Mouse (Mus musculus): Measurements from ENCODE around the gene Ston2. TPM values are rescaled to one million over a fixed set of nuclear protein-coding genes. Genes with fewer than 3 reads are reported as not detected.

The Ston2 gene
- 7.2 and 8.4 TPM in 2 replicates for polyA plus RNA-seq (2014; fragmentation: Nextera tagmentation; extraction: Ambion mirVana)

DNA sequence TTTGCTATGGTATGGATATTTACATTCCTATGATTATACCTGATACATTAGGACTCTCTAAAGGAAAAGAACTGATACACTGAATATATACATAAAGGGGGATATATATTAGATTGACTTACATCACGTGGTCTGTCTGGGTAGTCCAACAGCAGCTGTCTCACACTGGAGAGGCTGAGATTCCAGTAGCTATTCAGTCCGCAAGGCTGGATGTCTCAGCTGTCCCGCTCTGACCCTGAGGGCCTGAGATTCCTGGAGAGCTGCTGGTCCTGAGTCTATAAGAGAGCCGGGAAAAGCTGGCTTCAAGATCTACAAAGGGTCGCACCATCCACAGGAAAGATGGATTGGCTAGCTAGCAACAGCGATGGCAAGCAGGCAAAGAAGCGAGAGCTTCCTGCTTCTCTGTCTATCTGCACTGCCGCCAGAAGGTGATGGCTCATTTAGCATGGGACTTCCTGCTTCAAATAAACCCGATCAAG, at the start of gene Ston2:
Ston2 (minus strand) TSS at position 429 of the 479 bp plus-strand sequence.
- DNase-seq (ENCODE audit: low spot score, missing footprints) (no peak), ATAC-seq (ENCODE audit: low FRiP score) (no peak)
- H3K27me3 ChIP-seq (ENCODE audit: control insufficient read depth, insufficient read depth, low read length), result no peaks in the 10 kb centered on the region
- no peak within 1 kb of the TSS for H3K9ac ChIP-seq (ENCODE audit: low read length)
- H3K9me3 ChIP-seq (ENCODE audit: control insufficient read depth, low read length), result no peaks in the 10 kb centered on the region
- no peak within 1 kb of the TSS for H3K27ac ChIP-seq (ENCODE audit: low read depth, low read length)
- H3K36me3 ChIP-seq (ENCODE audit: control insufficient read depth, insufficient read depth, low read length), result no peaks in the 10 kb centered on the region
- no peak within 1 kb of the TSS for H3K4me2 ChIP-seq
- no peak within 1 kb of the TSS for H3K4me3 ChIP-seq (ENCODE audit: low read depth, low read length)
- no peaks in the 10 kb centered on the region for H3K4me1 ChIP-seq (ENCODE audit: control insufficient read depth, insufficient read depth, low read length)
- WGBS, result 86% methylated on average over 9 of the region's 9 CpGs

DNA sequence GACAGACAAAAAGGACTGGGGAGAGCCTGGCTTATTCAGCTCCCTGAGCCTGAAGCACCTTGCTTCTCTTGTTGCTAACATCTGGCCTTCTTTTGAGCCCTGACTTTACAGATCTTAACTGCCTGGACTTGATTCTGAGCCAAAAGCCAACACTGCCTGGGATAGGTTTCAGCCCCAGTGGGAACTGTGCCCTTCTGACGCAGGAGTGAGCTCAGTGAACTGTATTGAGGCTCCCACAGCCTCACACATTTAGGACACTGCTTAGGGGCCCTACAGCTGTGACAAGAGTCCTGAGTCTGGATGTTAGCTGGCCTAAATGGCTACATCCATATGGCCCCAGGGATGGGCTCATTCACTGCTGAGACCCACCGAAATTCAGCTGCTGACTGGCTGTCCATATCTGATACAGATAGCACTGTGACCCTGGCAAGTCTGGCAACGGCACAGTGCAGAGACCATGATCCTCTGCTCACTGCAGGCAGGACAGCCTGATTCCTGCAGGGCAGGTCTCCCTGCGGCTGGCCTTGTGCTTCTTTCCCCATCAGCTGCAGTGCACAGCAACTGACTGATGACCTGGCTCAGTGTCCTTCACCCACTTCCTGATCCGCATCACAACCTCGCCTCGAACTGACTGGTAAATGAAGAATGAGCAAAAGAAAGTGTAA, 49.3 kb upstream of the Ston2 start:
- WGBS, result 96% methylated on average over 7 of the region's 7 CpGs
- peaks cover 9% of the 10 kb centered on the region; the same call in 1 of the 2 replicates for H3K36me3 ChIP-seq (ENCODE audit: control insufficient read depth, insufficient read depth, low read length)

DNA sequence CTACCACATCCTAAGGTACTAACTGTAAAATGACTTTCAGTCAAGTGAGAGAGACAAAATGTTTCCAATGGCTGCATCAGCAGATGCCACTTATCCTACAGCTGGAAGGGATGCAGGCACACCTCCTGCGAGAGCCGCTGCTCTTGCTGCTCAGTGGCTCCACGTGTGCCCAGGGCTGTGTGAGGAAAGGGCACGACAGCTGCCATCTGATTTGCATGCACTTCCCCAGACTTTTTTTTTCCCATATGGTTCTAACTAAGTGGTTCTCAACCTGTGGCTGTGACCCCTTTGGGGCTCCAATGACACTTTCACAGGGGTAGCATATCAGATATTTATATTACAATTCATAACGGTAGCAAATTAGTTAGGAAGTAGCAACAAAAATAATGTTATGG, 45.7 kb upstream of the Ston2 start:
- WGBS, result 82% methylated on average over 5 of the region's 5 CpGs
- H3K36me3 ChIP-seq (ENCODE audit: control insufficient read depth, insufficient read depth, low read length), result peaks cover 7% of the 10 kb centered on the region; the same call in 1 of the 2 replicates
- DNase-seq (ENCODE audit: low spot score, missing footprints), result peak; percentile 10

More for the DNA sequence above, 49.3 kb upstream of the Ston2 start:
- Histone ChIP-seq H3K9ac (ENCODE audit: low read length) (no peak overlapping the region), H3K4me2 (no peak overlapping the region), H3K9me3 (ENCODE audit: control insufficient read depth, low read length) (no peaks in the 10 kb centered on the region), H3K4me1 (ENCODE audit: control insufficient read depth, insufficient read depth, low read length) (no peaks in the 10 kb centered on the region), H3K27ac (ENCODE audit: low read depth, low read length) (no peak overlapping the region), H3K4me3 (ENCODE audit: low read depth, low read length) (no peak overlapping the region), H3K27me3 (ENCODE audit: control insufficient read depth, insufficient read depth, low read length) (no peaks in the 10 kb centered on the region)
- DNase-seq (ENCODE audit: low spot score, missing footprints) (peak; percentile 54), ATAC-seq (ENCODE audit: low FRiP score) (no peak)

DNA sequence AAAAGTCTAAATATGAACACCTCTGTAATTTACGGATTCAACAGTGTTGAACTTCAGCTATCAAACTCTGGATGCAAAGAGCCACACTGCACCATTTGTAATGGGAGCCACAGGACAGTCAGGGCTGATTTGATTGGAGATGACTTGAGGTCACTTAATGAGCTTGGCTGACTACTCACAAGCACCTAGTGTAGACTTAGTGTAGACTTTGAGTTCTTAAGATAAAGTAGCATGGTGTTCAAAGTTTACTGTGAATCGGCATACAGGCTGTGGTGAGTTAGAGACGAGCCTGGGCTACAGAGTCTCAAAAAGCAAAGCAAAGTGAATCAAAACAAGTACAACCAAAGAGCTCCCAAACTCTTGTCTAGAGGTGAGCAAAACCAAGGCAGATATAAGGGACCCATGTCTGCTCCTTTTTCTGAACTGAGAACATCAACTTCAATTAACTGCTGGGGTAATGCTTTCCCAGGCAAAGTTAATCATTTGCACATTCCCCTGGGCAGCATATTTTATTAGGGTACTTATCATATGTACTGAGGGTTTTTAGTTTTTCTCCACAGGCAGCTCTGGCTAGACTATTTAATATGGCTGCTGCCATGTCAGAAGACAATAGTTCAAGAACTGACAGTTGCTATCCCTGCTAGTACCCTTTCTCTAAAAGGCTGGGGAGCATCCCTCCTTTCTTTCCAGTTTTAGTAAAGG, 45.2 kb upstream of the Ston2 start:
- H3K36me3 ChIP-seq (ENCODE audit: control insufficient read depth, insufficient read depth, low read length), result peaks cover 7% of the 10 kb centered on the region; the same call in 1 of the 2 replicates
- H3K27ac ChIP-seq (ENCODE audit: low read depth, low read length), result no peak overlapping the region
- H3K4me2 ChIP-seq, result no peak overlapping the region
- H3K4me3 ChIP-seq (ENCODE audit: low read depth, low read length), result no peak overlapping the region
- ATAC-seq (ENCODE audit: low FRiP score) (no peak), DNase-seq (ENCODE audit: low spot score, missing footprints) (peak; percentile 6)
- H3K9ac ChIP-seq (ENCODE audit: low read length), result no peak overlapping the region
- no peaks in the 10 kb centered on the region for H3K4me1 ChIP-seq (ENCODE audit: control insufficient read depth, insufficient read depth, low read length)
- 91% methylated on average over 3 of the region's 3 CpGs for WGBS
- no peaks in the 10 kb centered on the region for H3K27me3 ChIP-seq (ENCODE audit: control insufficient read depth, insufficient read depth, low read length)
- H3K9me3 ChIP-seq (ENCODE audit: control insufficient read depth, low read length), result no peaks in the 10 kb centered on the region

More for the DNA sequence above, 45.7 kb upstream of the Ston2 start:
- H3K4me2 ChIP-seq, result no peak overlapping the region
- H3K4me3 ChIP-seq (ENCODE audit: low read depth, low read length), result no peak overlapping the region
- H3K27ac ChIP-seq (ENCODE audit: low read depth, low read length), result no peak overlapping the region
- no peak for ATAC-seq (ENCODE audit: low FRiP score)
- no peaks in the 10 kb centered on the region for H3K9me3 ChIP-seq (ENCODE audit: control insufficient read depth, low read length)
- H3K27me3 ChIP-seq (ENCODE audit: control insufficient read depth, insufficient read depth, low read length), result no peaks in the 10 kb centered on the region
- H3K4me1 ChIP-seq (ENCODE audit: control insufficient read depth, insufficient read depth, low read length), result no peaks in the 10 kb centered on the region
- H3K9ac ChIP-seq (ENCODE audit: low read length), result no peak overlapping the region

DNA sequence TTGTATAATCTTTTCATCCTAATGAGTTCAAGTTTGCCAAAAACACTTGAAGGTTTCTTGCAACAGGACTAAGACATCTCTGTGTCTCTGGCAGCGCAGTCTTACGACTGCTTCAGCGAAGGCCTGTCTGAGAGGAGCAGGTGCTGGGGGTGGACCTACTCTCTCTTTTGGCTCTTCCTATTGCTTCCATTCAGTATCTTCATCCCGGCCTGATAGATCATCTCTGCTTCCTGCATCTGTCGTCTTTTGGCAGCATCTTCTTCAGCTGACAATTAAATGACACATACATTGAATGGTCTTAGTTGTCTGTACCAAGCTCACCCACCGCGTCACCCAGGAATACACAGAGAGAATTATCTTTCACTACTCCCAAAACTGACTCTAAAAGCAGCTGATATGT, 43.2 kb upstream of the Ston2 start:
- Histone ChIP-seq H3K4me2 (no peak overlapping the region), H3K27me3 (ENCODE audit: control insufficient read depth, insufficient read depth, low read length) (no peaks in the 10 kb centered on the region), H3K4me1 (ENCODE audit: control insufficient read depth, insufficient read depth, low read length) (no peaks in the 10 kb centered on the region), H3K9ac (ENCODE audit: low read length) (no peak overlapping the region), H3K27ac (ENCODE audit: low read depth, low read length) (no peak overlapping the region), H3K36me3 (ENCODE audit: control insufficient read depth, insufficient read depth, low read length) (peaks cover 8% of the 10 kb centered on the region; the same call in 1 of the 2 replicates), H3K4me3 (ENCODE audit: low read depth, low read length) (no peak overlapping the region), H3K9me3 (ENCODE audit: control insufficient read depth, low read length) (no peaks in the 10 kb centered on the region)
- ATAC-seq (ENCODE audit: low FRiP score) (no peak), DNase-seq (ENCODE audit: low spot score, missing footprints) (peak; percentile 57)
- WGBS, result 92% methylated on average over 7 of the region's 7 CpGs

DNA sequence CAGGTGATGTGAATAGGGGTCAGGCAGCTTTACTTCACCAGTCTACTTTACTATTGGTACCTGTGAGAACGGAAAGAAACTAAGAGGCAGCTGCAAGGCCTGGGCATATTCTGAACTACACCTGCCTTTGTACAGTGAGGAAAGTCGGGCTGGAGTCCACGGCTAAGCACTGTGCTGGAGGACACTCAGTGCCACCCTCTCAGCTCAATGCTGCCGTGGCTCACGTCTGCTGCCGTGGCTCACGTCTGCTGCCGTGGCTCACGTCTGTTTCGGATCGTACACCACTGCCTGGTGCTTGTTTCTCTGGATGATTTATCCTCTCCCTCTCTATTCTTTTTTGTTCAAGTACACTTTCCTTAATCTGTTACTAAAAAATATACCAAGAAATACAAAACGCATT, 32.3 kb upstream of the Ston2 start:
- WGBS, result 95% methylated on average over 12 of the region's 12 CpGs
- Histone ChIP-seq H3K36me3 (ENCODE audit: control insufficient read depth, insufficient read depth, low read length) (peaks cover 6% of the 10 kb centered on the region), H3K27me3 (ENCODE audit: control insufficient read depth, insufficient read depth, low read length) (no peaks in the 10 kb centered on the region), H3K4me1 (ENCODE audit: control insufficient read depth, insufficient read depth, low read length) (no peaks in the 10 kb centered on the region), H3K27ac (ENCODE audit: low read depth, low read length) (no peak overlapping the region), H3K4me2 (no peak overlapping the region), H3K9me3 (ENCODE audit: control insufficient read depth, low read length) (no peaks in the 10 kb centered on the region), H3K4me3 (ENCODE audit: low read depth, low read length) (no peak overlapping the region), H3K9ac (ENCODE audit: low read length) (no peak overlapping the region)
- DNase-seq (ENCODE audit: low spot score, missing footprints) (peak; percentile 2), ATAC-seq (ENCODE audit: low FRiP score) (no peak)

DNA sequence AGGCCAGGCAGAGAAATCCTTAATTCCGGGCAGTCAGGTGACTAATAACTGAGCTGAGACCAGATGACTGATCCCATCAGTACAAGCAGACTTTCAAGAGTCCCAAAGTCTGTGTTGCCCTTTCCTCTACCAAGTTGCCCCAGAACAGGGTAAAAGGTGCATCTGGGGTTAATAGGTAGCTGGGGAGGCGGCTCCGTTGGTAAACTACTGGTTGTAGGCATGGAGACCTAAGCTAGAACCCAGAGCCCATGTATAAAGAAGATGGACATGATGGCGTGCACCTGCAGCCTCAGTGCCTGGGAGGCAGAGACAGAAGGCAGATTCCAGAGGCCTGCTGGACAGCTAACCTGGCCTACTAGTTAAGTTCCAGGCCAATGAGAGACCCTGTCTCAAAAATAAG, 30.5 kb upstream of the Ston2 start:
- H3K4me3 ChIP-seq (ENCODE audit: low read depth, low read length), result no peak overlapping the region
- H3K9me3 ChIP-seq (ENCODE audit: control insufficient read depth, low read length), result no peaks in the 10 kb centered on the region
- H3K4me1 ChIP-seq (ENCODE audit: control insufficient read depth, insufficient read depth, low read length), result no peaks in the 10 kb centered on the region
- WGBS, result 94% methylated on average over 4 of the region's 4 CpGs
- no peak overlapping the region for H3K9ac ChIP-seq (ENCODE audit: low read length)
- no peak overlapping the region for H3K4me2 ChIP-seq
- H3K27me3 ChIP-seq (ENCODE audit: control insufficient read depth, insufficient read depth, low read length), result no peaks in the 10 kb centered on the region
- H3K36me3 ChIP-seq (ENCODE audit: control insufficient read depth, insufficient read depth, low read length), result peaks cover 9% of the 10 kb centered on the region; the same call in 1 of the 2 replicates
- DNase-seq (ENCODE audit: low spot score, missing footprints), result peak; percentile 59
- no peak overlapping the region for H3K27ac ChIP-seq (ENCODE audit: low read depth, low read length)
- ATAC-seq (ENCODE audit: low FRiP score), result no peak

DNA sequence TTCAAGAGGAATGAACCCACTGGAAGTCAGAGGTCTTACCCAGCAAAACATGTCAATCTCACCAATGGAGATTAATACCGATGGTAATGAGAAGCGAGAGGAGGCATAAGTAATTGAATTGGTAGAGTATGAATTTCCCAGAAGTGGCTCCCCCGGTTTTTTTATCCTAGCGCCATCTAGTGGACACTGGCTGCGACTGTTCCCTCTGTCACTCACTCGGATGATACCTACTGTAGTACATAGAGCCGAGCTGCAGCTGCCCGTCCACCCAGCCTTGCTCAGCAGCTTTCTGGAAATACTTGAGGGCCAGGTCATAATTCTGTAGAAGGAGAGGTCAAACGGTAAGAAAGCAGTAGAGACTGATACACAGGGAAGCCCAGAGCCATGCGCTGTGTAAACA, 27.8 kb upstream of the Ston2 start:
- no peak overlapping the region for H3K9ac ChIP-seq (ENCODE audit: low read length)
- ATAC-seq (ENCODE audit: low FRiP score), result peak; percentile 86
- H3K27me3 ChIP-seq (ENCODE audit: control insufficient read depth, insufficient read depth, low read length), result no peaks in the 10 kb centered on the region
- 35% methylated on average over 10 of the region's 10 CpGs for WGBS
- H3K4me3 ChIP-seq (ENCODE audit: low read depth, low read length), result no peak overlapping the region
- H3K9me3 ChIP-seq (ENCODE audit: control insufficient read depth, low read length), result no peaks in the 10 kb centered on the region
- H3K27ac ChIP-seq (ENCODE audit: low read depth, low read length), result no peak overlapping the region
- DNase-seq (ENCODE audit: low spot score, missing footprints), result peak; percentile 91
- H3K4me1 ChIP-seq (ENCODE audit: control insufficient read depth, insufficient read depth, low read length), result no peaks in the 10 kb centered on the region
- H3K4me2 ChIP-seq, result no peak overlapping the region
- peaks cover 14% of the 10 kb centered on the region for H3K36me3 ChIP-seq (ENCODE audit: control insufficient read depth, insufficient read depth, low read length)

DNA sequence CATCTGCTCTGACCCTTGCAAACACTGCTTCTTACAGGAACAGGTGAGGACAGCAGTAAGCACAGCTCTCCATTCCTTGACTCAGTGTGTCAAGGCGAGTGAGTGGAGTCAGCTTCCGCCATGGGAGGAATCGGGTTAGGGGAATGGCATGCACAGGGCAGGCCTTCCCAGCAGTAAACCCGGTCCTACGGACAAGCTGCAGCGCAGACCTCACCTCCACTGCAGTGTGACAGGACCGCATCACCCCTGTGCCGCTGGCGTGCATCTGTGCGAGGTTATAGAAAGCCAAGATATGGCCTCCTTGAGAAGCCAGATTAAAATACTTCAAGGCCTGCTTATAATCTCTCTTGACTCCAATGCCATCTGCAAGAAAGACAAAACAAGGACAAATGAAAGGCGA, 27.4 kb upstream of the Ston2 start:
- Histone ChIP-seq H3K4me2 (no peak overlapping the region), H3K27ac (ENCODE audit: low read depth, low read length) (no peak overlapping the region), H3K9me3 (ENCODE audit: control insufficient read depth, low read length) (no peaks in the 10 kb centered on the region), H3K36me3 (ENCODE audit: control insufficient read depth, insufficient read depth, low read length) (peaks cover 14% of the 10 kb centered on the region), H3K4me1 (ENCODE audit: control insufficient read depth, insufficient read depth, low read length) (no peaks in the 10 kb centered on the region), H3K4me3 (ENCODE audit: low read depth, low read length) (no peak overlapping the region), H3K9ac (ENCODE audit: low read length) (no peak overlapping the region), H3K27me3 (ENCODE audit: control insufficient read depth, insufficient read depth, low read length) (no peaks in the 10 kb centered on the region)
- WGBS, result 91% methylated on average over 11 of the region's 11 CpGs
- ATAC-seq (ENCODE audit: low FRiP score), result peak; percentile 54; the same call in 1 of the 2 replicates
- peak; percentile 81 for DNase-seq (ENCODE audit: low spot score, missing footprints)
